Mouse (Mus musculus) brain, embryonic 18.5 days (tissue): Measurements from ENCODE around the gene Nfe2.
A peak's percentile ranks its signal among the peaks of the same experiment; 100 is the strongest.
"Not testable (repeated sequence)": the region's sequence is repeated elsewhere in the genome, so short reads cannot be mapped to it uniquely, and the experiment has no call there.

Experiments used
- DNase-seq: peaks from one replicate; pipeline ENCODE4 v3.0.0-alpha.2; 2012; ENCODE audit warnings: low read depth, low spot score

Gene Nfe2

DNA sequence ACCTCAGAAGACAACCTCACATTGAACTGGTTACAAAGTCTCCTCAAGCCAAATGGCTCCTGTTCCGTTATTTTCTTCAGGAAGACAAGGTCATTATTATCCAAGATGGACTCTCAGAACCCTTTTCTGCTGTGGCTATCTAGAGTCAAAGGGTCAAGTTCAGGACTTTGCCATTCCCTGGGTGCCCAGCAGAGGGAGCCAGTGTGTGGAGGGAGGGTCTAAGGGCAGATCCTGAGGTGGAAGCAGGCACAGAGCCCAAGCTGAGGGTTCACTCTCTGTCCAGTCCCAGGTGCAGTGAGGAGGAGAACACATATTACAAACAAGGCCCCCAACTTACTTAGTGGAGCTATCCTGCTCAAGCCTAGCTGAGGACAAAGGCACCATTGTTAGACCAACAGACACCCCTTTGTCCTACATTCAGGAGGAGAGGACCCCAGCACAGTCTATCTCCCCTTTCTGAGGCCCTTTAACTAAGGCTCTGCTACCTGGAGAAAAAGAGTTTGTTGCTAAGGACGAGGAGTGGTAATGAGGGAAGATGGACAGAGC, 7.9 kb downstream of the Nfe2 start:
- DNase-seq = no peak

DNA sequence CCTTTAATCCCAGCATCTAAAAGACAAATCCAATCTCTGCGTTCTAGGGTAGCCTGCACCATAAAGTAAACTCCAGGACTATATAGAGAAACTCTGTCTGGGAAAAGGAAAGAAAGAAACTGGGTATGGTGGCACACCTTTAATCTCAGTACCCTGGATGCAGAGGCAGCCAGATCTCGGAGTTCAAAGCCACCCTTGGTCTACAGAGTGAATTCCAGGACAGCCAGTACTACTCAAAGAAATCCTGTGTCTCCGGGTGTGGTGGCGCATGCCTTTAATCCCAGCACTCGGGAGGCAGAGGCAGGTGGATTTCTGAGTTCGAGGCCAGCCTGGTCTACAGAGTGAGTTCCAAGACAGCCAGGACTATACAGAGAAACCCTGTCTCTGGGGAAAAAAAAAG, 8.7 kb downstream of the Nfe2 start:
- DNase-seq = not testable (repeated sequence)

DNA sequence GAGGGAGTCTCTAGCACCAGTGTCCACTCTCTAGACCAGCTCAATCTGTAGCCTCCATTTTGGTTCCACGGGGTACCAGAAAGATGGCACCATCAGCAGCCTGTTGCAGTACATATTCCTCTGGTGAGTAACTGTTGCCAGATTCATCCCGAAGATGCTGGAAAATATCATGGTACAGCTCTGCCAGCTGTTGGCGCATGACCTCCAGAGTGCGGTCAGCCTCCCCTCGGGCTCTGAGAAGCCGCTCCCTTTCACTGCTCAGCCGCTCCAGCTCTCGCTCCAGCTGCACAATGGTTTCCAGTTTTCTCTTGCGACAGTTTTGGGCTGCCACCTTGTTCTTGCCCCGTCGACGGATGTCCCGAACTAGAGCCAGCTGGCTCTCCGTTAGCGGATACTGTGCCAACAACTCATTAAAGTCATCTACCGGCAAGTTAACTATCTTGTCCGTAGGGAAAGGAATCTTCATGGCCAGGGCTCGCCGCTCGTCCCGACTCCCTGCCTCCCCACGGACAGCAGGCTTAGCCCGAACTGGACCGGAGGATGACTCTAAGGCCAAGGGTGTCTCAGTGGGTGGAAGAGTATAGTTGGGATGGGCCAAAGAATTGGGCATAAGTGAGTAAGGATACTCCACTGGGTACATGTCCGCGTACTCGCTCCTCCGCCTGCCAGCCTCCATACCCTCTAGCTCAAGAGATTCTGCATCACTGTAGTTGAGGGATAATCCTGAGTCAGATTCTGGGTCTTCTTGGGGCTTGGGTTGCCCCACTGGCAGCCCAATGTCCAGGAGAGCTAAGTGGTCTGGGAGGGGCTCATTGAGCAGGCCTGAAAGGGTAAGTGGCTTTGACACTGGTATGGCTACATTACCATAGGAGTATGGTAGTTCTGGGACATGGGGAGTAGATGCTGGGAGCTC, 9.5 kb downstream of the Nfe2 start:
- DNase-seq = no peak

DNA sequence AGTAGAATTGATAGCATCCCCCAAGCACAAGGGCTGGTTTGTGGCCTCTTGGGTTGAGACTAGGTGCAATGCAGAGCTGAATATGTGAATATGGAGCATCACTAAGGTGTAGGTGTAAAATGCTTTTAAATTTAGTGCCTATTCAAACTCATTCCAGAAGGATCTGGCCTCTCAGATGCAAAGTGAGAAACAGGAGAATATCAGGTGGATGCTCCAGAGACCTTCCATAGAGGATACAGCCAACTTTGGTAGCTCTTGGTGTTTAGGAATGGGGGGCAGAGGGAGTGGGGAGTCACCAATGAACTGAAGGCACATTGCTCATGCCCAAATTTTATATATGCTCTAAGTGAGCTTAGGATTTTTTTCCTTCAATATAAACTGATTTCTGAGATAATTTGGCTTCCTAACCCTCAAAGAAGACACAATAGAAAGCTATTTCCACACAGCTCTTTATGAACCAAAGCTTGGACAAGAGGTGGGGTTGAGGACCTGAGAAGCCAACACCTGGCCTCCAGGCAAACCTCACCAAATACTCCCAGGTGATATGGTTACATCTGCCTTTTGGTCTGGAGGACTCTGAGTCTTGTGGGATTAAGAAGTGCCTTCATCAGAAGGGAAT, 10.3 kb downstream of the Nfe2 start:
- DNase-seq = no peak

DNA sequence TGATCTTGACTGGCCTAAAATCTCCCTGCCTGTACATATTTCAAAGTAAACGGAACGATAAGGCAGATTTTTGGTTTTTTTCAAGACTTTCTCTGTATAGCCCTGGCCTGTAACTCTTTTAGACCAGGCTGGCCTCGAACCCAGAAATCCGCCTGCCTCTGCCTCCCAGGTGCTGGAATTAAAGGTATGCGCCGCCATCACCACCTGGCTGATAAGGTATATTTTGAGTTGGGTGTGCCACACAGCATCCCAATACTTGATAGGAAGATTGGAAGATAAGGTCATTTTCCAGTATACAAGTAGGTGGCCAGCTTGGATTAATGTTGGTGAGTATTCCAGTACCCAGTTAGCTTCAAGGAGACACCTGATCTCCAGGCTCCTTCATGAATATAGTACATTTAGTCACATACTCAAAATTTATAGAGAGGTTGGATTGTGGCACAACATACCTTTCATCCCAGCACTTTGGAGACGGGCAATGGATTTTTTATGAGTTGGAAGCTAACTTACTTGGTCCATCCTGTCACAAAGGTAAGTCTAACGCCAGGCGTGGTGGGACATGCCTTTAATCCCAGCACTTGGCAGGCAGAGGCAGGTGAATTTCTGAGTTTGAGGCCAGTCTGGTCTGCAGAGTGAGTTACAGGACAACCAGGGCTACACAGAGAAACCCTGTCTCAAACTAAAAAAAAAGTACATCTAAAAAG, 11.0 kb downstream of the Nfe2 start:
- DNase-seq = no peak

DNA sequence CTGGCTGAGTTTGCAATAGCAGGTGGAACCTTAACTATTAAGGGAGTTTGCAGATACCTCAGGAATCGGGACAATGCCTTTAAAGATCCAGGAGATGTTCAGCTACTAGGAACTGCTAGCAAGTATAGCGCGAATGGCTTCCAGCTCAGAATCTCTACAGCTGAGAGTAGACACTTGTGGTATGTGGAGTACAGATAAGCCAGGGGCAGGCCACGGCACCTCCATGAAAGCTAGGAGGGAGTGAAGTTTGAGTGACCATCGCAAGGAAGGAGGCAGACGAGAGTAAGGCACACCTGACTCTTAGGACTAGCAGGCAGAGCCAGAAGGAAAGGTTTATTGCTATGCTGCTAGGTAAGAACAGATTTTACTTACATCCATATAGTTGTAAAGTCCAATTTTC, 12.6 kb downstream of the Nfe2 start:
- DNase-seq = no peak

DNA sequence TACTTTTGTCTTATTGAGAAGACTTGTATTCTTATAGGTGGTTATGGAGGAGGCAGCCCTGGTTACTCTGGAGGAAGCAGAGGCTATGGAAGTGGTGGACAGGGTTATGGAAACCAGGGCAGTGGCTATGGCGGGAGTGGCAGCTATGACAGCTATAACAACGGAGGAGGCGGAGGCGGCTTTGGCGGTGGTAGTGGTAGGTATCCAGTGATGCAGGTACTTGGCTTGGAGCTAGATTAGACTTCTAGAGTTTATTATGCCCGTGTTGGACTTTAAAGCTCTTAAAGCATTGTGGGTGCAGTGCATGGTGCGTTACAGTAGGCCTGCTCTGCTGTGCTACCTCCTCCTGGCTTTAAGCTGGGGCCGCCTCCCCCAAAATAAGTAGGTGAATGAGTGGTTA, 15.3 kb downstream of the Nfe2 start:
- DNase-seq = no peak

DNA sequence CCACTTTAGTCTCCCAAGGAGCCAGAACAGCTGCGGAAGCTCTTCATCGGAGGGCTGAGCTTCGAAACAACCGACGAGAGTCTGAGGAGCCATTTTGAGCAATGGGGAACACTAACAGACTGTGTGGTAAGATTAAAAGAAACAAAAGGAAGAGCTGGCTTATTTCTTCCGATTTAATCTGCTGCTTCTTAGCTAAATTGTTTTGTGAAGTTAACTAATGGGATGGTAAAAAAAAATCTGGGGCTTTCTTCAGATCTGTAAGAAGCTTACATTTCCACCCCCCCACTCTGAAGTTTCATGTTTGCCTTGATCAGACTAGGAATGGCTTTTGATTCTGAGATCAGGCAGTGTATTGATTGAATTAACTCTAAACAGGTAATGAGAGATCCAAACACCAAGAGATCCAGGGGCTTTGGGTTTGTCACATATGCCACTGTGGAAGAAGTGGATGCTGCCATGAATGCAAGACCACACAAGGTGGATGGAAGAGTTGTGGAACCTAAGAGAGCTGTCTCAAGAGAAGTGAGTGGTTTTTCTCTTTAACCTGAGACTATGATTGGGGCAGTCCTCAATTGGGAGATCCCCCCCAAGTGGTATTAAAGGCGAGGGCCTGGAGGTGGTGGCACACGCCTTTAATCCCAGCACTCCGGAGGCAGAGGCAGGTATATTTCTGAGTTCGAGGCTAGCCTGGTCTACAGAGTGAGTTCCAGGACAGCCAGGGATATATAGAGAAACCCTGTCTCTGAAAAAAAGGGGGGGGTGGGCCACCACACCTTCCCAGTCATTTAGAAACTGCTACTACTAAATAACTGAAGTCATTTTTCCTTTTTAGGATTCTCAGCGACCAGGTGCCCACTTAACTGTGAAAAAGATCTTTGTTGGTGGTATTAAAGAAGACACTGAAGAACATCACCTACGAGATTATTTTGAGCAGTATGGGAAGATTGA, 16.9 kb downstream of the Nfe2 start:
- not testable (repeated sequence) for DNase-seq

DNA sequence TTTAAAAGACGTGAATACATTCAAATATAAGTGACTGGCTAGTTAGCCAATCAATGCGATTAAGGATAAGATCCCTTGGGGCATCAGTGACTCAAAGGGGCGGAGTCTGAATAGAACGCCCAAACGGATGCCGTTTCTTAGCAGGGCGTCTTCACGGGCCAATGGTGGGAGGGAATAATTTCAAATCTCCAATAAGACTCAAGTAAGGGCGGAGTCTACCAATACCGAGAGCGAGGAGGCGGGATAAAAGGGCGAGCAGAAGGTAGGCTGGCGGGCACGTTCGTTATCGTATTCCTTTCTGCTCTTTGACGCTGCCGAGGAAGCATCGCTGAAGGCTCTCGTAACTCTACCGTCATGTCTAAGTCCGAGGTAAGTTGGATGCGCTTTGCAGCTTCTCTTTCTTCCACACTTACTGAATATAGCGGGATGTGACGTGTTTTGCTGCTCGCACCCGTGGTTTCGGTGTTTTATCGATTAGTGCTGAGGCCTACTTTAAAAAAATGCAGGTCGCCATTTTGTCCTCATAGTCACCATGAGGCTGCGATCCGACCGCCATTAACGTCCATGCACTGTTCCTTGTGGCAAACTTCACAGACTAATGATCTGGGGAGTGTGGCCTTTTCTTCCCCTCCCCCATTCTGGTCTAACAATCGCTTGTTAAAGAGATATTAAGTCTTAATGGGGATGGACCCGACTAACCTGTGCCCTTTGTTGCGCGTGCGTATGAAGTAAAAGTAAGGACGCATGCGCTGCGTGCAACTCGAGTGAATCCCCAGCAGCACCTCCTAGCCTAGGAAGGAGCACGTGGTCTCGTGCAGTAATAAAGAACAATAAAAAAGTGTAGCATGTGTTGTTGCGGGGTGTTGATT, 17.8 kb downstream of the Nfe2 start, which contains the start of gene Hnrnpa1:
Hnrnpa1 (plus strand) TSS at position 273 of the 869 bp plus-strand sequence.
- DNase-seq = peak; percentile 99

DNA sequence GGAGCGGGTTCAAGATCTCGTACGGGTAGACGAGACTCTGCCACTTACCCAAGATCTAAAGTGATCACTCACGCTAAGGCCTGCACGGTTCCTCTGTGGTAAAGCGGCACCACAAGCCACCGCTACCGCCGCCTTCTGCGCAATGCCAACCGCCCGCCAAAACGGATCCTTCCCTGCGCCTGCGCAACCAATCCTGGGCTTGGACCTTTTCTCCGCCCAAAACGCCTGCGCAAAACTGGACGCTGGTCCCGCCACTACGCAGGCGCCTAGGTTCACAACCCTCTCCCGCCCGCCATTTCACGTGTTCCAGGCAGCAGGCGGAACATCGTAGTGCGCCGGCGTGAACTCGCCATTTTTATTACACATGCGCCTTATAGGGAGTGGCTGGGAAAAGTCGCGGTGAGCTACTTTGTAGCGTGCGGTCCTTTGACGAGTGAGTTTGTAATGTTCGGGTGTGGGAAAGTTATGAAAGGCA, 18.5 kb downstream of the Nfe2 start, which contains the start of gene Cbx5:
Cbx5 (minus strand) TSS at position 132 of the 475 bp plus-strand sequence.
- peak; percentile 98 for DNase-seq

DNA sequence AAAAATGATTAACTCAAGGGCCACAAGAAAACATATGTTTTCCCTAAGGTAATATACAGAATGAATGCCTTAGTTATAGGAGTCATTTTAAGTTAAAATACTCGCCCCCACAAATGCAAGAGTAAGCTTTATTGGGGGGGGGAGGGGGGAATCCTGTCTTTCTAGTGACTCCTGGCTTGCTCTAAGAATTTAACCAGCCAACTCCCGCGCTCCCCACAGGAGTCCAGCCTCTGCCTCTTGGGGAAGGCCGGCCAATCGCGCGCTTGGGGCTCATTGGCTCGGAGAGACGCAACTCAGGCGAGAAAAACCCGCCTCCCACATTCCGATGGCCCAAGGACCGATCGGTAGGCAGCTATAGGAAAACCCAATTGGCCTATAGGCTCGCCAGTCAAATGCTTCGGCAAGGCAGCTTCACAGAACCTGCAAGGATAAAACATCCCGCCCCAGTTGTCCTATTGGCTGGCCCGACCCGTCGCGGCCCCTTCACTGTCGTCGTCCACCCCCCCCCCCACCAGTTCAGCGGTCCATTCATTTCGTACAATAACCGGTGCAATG, 19.0 kb downstream of the Nfe2 start:
- DNase-seq = peak; percentile 93

DNA sequence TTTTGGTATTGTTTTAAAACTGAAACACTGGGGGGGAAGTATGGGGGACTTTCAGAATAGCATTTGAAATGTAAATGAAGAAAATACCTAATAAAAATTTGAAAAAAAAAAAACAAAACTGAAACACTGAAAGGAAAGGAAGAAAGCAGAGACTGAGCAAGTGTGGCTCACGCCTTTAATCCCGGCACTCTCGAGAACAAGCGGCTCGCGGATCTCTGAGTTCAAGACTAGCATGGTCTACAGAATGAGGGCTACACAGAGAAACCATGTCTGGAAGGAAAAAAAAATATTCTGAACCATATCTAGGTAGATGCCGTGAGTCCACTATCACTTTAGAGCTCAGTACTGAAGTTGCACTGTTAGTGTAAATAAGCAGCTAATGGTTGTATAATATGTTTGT, 20.9 kb downstream of the Nfe2 start:
- no peak for DNase-seq

DNA sequence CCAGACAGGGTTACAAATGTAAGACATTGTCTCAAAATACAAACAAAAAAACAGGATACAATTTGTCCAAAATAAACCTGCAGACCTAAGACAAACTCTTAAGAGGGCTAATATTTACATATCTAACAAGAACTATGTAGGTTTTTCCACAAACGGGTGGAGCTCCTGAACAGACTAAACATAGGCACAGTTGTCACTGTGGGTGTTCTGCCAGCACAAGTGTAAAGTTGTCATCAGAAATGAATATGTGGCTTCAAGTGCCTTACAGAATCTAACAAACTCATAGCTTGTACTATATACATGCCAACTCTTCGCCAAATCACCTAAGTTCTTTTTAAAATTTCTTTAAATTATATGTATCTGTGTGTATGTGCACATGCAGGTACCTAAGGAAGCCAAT, 25.1 kb downstream of the Nfe2 start:
- DNase-seq = no peak

DNA sequence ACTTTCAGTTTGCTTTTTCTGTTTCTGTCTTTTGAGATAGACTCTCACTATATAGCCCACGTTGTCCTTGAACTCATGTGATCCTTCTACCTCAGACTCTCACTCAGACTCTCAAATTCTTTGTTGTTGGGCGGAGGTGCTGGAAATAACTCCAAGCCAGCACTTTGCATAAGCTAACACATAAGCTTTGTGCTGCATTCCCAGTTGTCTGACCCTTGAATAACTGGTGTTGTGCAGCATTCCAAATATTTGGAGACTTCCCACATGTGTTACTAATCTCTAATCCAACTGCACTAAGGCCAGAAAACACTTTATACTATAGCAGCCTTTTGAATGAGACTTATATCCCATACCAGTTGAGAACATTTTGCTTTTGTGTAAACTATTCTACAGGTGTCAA, 29.3 kb downstream of the Nfe2 start:
- no peak for DNase-seq

DNA sequence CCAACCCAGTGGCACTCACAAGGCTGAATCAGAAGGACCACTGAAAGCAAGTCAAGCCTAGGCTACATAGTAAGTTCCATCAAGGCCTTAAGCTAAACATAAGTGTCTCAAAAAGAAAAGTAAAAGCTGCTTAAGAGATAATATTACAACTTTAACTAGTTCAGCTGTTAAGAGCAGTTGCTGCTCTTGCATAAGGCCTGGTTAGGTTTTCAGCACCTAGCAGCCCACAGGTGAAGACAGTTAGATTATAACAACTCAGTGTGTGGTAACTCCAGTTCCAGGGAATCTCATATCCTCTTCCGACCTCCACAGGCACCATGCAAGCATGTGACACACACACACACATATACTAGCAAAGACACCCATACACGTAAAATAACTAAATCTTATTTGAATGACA, 30.6 kb downstream of the Nfe2 start:
- no peak for DNase-seq

DNA sequence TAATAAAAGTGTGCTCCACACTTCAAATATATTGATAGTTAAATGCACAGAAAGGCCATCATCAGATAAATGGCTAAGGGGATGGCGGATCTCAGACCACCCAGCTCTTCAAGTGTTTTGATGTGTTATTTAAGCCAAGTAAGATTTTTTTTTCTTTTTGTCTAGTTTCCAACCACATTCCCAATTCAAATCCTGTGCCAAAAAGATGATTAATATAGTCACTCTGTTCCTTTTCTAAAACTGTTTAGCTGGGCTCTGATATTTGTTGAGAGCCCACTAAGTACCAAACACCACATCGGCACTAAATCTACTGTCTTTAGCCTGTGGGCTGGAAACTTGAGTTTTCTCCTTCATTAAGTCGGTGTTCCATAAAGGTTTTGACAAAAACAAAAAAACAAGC, 31.2 kb downstream of the Nfe2 start:
- DNase-seq = no peak

DNA sequence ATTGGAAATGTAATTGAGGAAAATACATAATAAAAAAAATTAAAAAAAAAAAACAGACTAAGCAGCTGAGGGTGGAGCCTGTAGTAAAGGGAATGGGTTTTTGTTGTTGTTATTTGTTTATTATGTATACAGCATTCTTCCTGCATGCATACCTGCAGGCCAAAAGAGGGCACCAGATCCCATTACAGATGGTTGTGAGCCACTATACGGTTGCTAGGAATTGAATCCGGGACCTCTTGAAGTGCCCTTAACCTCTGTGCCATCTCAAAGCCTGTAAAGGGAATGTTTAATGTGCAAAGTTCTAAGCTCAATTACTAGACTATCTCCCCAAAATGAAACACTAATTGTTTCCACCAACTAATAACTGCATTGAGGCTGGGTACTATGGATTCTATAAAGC, 34.0 kb downstream of the Nfe2 start:
- DNase-seq = no peak

DNA sequence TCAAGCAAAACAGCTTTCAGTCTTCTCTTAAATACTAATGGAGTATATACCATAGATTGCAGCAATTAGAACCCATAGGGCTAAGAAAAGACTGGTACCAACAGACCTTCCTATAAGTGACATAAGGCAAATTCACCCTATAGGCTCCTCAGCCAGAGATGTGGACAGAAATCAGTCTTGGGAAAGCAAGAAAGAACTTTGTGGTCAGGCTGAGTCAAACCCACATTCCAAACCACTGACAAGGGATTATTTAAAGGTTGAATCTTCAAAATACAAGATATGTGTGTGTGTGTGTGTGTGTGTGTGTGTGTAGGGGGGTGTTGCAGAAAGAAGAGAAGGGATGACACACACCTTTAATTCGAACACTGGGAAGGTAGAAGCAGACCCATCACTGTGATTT, 36.8 kb downstream of the Nfe2 start:
- DNase-seq = no peak

DNA sequence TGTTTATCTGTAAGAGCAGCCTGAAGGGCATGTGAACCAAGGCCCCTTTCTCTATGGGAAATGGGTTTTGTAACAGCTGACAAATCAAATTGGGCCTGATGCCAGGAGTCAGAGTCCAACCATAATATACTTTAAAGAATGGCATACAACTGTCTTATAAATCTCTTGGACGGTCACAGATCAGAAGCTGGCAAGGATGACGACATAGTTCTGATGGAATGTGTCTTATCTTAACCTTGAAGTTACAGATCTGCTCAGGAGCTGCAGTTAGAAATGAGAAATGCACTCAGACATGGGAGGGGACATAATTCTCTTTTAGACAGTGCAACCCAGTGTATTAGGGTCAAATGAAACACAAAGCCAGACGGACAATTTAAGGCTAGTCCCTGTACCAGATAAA, 37.4 kb downstream of the Nfe2 start:
- DNase-seq = no peak

DNA sequence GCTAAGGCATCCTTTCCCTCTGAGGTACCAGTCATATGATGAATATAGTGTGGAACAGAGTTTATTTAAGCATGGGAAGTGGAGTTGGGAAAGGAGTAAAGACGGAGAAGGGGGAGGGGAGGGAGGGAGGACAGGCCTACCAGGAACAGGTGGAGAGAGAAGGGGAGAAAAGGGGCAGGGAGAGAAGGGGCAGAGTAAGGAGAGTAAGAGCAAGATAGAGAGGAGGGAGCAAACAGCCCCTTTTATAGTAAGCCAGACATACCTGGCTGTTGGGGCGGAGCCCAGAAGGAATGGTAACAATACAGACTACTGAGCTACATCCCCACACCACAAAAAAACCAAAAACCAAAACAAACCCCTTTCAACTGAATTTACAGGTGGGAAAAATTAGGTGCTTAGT, 42.2 kb downstream of the Nfe2 start:
- no peak for DNase-seq
